Mouse (Mus musculus): ENCODE data around the gene Cdk14. TPM values are rescaled to one million over a fixed set of nuclear protein-coding genes. Genes with fewer than 3 reads are reported as not detected.

Cdk14 gene
- polyA plus RNA-seq, 1 experiment from 2014 or later: 21.8 TPM

Small RNA genes lying within 50 kb of the gene (microRNA-seq; reads per million reads assigned to microRNA genes)
- gene Gm25037 (not detected), gene Gm44483 (not detected)

Other genes with a start within 250 kb of the Cdk14 start
- gene 1700015F17Rik, start 58.8 kb upstream of the Cdk14 start, polyA plus RNA-seq (2014; fragmentation: Nextera tagmentation; extraction: Ambion mirVana): not detected in 2 replicates
- gene Cldn12, start 94.6 kb upstream of the Cdk14 start, polyA plus RNA-seq (2014; fragmentation: Nextera tagmentation; extraction: Ambion mirVana): 13.9 and 14.1 TPM in 2 replicates
- 20.1 and 22.1 TPM in 2 replicates for gene Gtpbp10, start 139.2 kb upstream of the Cdk14 start, polyA plus RNA-seq (2014; fragmentation: Nextera tagmentation; extraction: Ambion mirVana)
- gene Gm8773, start 153.5 kb upstream of the Cdk14 start, polyA plus RNA-seq (2014; fragmentation: Nextera tagmentation; extraction: Ambion mirVana): 0.67 and 0.68 TPM in 2 replicates
- 1.4 and 2.7 TPM in 2 replicates for gene Cfap69, start 243.9 kb upstream of the Cdk14 start, polyA plus RNA-seq (2014; fragmentation: Nextera tagmentation; extraction: Ambion mirVana)

Data from heart, embryonic 14.5 days (tissue).